Mouse (Mus musculus): ENCODE measurements at regions not wholly inside any gene's neighbourhood (a gene's known extent, or its start where the extent isn't known, plus 50 kb on each side); places are given as distances from the start of the nearest gene placed in this dataset.

DNA sequence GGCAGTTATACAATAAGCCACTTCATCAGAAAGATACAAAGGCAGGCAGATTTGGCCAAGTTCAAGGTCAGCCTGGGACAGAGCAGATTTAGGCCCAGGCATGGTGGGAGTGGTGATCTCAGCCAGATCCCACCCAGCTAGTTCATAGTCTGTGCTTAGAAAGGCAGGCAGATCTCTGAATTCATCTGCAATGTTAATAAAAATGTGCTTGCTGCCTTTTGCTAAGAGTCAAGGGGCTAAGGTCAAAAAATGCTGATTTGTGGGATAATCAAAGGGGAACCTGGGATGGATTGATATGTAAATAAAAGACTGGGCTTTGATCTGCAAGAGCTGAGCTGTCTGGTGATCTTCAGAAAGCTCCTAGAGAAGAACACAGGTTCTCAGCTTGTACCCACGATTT is 109.2 kb upstream of the Creb1 start:
- Histone ChIP-seq H3K27ac (ENCODE audit: insufficient read depth, low read depth, low read length, poor library complexity, severe bottlenecking) (no peak overlapping the region), H3K9ac (ENCODE audit: insufficient read depth, low read depth, low read length, poor library complexity, severe bottlenecking) (no peak overlapping the region), H3K4me3 (ENCODE audit: insufficient read depth in 1 of 2, low read depth in 1 of 2, low read length in 2 of 2, poor library complexity in 1 of 2, severe bottlenecking in 1 of 2) (no peak overlapping the region), H3K9me3 (ENCODE audit: control insufficient read depth, insufficient read depth, low read depth, low read length) (no peaks in the 10 kb centered on the region), H3K4me1 (ENCODE audit: control insufficient read depth in 2 of 2, insufficient read depth in 2 of 2, low read length in 2 of 2, poor library complexity in 1 of 2) (peaks cover 0 to 2% of the 10 kb centered on the region in 2 experiments; a peak in 1 of 4 replicates), H3K36me3 (ENCODE audit: control insufficient read depth, insufficient read depth, low read length, poor library complexity, severe bottlenecking) (no peaks in the 10 kb centered on the region)
- DNase-seq (ENCODE audit: low read depth, low spot score): peak; percentile 36
- in situ Hi-C loops (cut with MboI; ENCODE audit: low sequenced_read_pairs in 2 of 2, unreplicated experiment in 2 of 2): no loop called here
- TF ChIP-seq MAFK (IDR thresholded peaks at IDR 0.05; ENCODE audit: insufficient read depth, low read depth, low read length) (no peak), HCFC1 (IDR thresholded peaks at IDR 0.05; ENCODE audit: borderline replicate concordance, insufficient read depth, low read length) (no peak), ZC3H11A (IDR thresholded peaks at IDR 0.05; ENCODE audit: borderline replicate concordance, low read depth, low read length) (no peak), CHD2 (IDR thresholded peaks at IDR 0.05; ENCODE audit: low read depth, low read length) (no peak), ZNF384 (IDR thresholded peaks at IDR 0.05; ENCODE audit: low read depth, low read length) (no peak)

DNA sequence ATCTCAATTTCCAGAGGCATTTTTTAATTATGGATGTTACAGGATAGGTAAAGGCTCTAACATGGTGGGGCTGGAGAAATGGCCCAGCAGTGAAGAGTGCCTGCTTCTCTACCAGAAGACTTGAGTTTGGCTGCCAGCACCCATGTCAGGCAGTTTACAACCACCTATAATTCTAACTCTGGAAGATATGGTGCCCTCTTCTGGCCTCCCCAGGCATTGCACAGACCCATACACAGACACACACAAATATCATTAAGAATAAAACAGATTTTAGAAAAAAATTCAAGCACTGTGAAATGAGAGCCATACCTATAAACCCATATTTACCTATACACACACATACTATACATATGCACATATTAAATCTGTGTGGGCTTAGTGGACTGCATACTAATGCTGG is 113.9 kb upstream of the Creb1 start:
- Histone ChIP-seq H3K36me3 (ENCODE audit: control insufficient read depth, insufficient read depth, low read length, poor library complexity, severe bottlenecking) (no peaks in the 10 kb centered on the region), H3K4me3 (ENCODE audit: insufficient read depth in 1 of 2, low read depth in 1 of 2, low read length in 2 of 2, poor library complexity in 1 of 2, severe bottlenecking in 1 of 2) (no peak overlapping the region), H3K9me3 (ENCODE audit: control insufficient read depth, insufficient read depth, low read depth, low read length) (no peaks in the 10 kb centered on the region), H3K9ac (ENCODE audit: insufficient read depth, low read depth, low read length, poor library complexity, severe bottlenecking) (no peak overlapping the region), H3K4me1 (ENCODE audit: control insufficient read depth in 2 of 2, insufficient read depth in 2 of 2, low read length in 2 of 2, poor library complexity in 1 of 2) (peaks cover 2 to 4% of the 10 kb centered on the region in 2 experiments; a peak in 2 of 4 replicates), H3K27ac (ENCODE audit: insufficient read depth, low read depth, low read length, poor library complexity, severe bottlenecking) (no peak overlapping the region)
- no peak for DNase-seq (ENCODE audit: low read depth, low spot score)
- in situ Hi-C loops (cut with MboI; ENCODE audit: low sequenced_read_pairs in 2 of 2, unreplicated experiment in 2 of 2): no loop called here
- TF ChIP-seq ZC3H11A (IDR thresholded peaks at IDR 0.05; ENCODE audit: borderline replicate concordance, low read depth, low read length) (no peak), CHD2 (IDR thresholded peaks at IDR 0.05; ENCODE audit: low read depth, low read length) (no peak), ZNF384 (IDR thresholded peaks at IDR 0.05; ENCODE audit: low read depth, low read length) (no peak), HCFC1 (IDR thresholded peaks at IDR 0.05; ENCODE audit: borderline replicate concordance, insufficient read depth, low read length) (no peak)

DNA sequence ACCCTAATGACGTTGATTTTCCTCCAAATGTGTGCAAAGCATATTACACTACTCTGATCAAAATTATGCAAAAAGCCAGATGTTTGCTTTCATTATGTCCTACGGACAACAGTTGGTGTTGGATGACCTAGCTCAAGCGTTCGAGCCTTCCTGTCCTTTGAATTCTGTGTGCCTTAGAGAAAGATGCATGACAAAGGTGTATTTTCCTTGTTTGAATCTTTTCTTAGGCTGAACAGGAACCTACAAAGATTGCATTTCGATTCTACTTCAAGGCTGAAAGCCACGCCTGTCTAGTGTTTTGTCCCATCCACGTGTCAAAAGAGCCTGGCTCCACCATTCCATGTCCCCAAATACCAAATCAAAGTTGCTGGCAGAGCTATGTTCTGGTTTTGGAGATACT is 116.5 kb upstream of the Creb1 start:
- DNase-seq (ENCODE audit: low read depth, low spot score): no peak
- in situ Hi-C loops (cut with MboI; ENCODE audit: low sequenced_read_pairs in 2 of 2, unreplicated experiment in 2 of 2): no loop called here

DNA sequence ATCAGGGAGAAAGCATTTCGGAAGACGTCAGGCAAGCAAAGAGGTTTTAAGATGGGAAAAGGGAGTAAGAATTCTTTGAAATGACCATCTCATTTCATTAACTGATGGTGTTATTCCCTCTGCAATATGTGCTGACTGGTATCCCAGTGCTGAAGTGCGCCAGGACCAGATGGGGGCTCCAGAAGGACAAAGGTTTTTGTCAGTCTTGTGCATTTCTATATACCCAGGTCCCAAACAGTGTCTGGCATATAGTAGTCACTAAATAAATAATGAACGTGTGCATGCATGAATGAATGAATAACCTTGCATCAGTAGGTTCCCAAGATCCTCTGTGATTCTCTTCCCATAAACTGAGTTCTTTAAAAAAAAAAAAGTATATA is 119.3 kb upstream of the Creb1 start:
- H3K9ac ChIP-seq (ENCODE audit: insufficient read depth, low read depth, low read length, poor library complexity, severe bottlenecking): no peak overlapping the region
- no peaks in the 10 kb centered on the region for H3K36me3 ChIP-seq (ENCODE audit: control insufficient read depth, insufficient read depth, low read length, poor library complexity, severe bottlenecking)
- H3K9me3 ChIP-seq (ENCODE audit: control insufficient read depth, insufficient read depth, low read depth, low read length): no peaks in the 10 kb centered on the region
- no peak overlapping the region for H3K4me3 ChIP-seq (ENCODE audit: insufficient read depth in 1 of 2, low read depth in 1 of 2, low read length in 2 of 2, poor library complexity in 1 of 2, severe bottlenecking in 1 of 2)
- H3K4me1 ChIP-seq (ENCODE audit: control insufficient read depth in 2 of 2, insufficient read depth in 2 of 2, low read length in 2 of 2, poor library complexity in 1 of 2): peaks cover 0 to 4% of the 10 kb centered on the region in 2 experiments; a peak in 1 of 4 replicates
- in situ Hi-C loops (cut with MboI; ENCODE audit: low sequenced_read_pairs in 2 of 2, unreplicated experiment in 2 of 2): no loop called here
- H3K27ac ChIP-seq (ENCODE audit: insufficient read depth, low read depth, low read length, poor library complexity, severe bottlenecking): no peak overlapping the region
- TF ChIP-seq CHD2 (IDR thresholded peaks at IDR 0.05; ENCODE audit: low read depth, low read length) (no peak), ZNF384 (IDR thresholded peaks at IDR 0.05; ENCODE audit: low read depth, low read length) (no peak)
- DNase-seq (ENCODE audit: low read depth, low spot score): no peak

More for the DNA sequence above, 116.5 kb upstream of the Creb1 start:
- H3K9me3 ChIP-seq (ENCODE audit: control insufficient read depth, insufficient read depth, low read depth, low read length): no peaks in the 10 kb centered on the region
- no peak overlapping the region for H3K27ac ChIP-seq (ENCODE audit: insufficient read depth, low read depth, low read length, poor library complexity, severe bottlenecking)
- H3K4me1 ChIP-seq (ENCODE audit: control insufficient read depth in 2 of 2, insufficient read depth in 2 of 2, low read length in 2 of 2, poor library complexity in 1 of 2): peaks cover 0 to 4% of the 10 kb centered on the region in 2 experiments; a peak in 1 of 4 replicates
- no peaks in the 10 kb centered on the region for H3K36me3 ChIP-seq (ENCODE audit: control insufficient read depth, insufficient read depth, low read length, poor library complexity, severe bottlenecking)
- TF ChIP-seq CHD2 (IDR thresholded peaks at IDR 0.05; ENCODE audit: low read depth, low read length) (no peak), HCFC1 (IDR thresholded peaks at IDR 0.05; ENCODE audit: borderline replicate concordance, insufficient read depth, low read length) (no peak), ZNF384 (IDR thresholded peaks at IDR 0.05; ENCODE audit: low read depth, low read length) (no peak)
- H3K4me3 ChIP-seq (ENCODE audit: insufficient read depth in 1 of 2, low read depth in 1 of 2, low read length in 2 of 2, poor library complexity in 1 of 2, severe bottlenecking in 1 of 2): no peak overlapping the region
- H3K9ac ChIP-seq (ENCODE audit: insufficient read depth, low read depth, low read length, poor library complexity, severe bottlenecking): no peak overlapping the region

DNA sequence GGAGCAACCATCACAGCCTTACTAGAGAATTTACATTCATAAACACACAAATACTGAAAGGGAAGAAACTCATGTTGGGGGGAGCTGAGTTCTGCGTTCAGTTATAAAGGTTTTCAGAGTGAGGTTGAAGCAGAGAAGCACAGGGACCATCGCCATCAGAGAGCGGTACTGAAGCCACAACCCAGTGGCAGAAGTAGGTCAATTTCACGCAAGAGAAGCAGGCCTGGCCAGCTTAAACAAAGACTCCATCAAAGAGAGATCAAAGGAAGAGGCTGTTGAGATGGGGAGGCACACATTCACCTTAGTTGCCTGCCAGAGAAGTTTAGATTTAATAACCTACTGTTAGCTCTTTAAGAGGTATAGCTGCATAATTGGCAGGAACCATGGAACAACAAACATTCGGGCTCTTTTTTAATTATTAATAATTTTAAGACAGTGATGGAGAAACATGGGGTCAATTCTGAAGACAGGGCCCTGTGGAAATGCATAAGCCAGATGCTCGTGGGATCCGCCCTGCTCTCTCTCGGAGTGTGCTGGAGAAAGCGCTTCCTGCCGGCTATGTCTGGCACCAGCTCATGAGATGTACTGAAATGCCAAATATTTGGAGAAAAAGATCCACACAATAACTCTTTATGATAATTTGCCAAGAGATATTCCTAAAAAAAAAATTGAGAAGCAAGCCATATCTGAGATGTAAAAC is 119.8 kb upstream of the Creb1 start:
- in situ Hi-C loops (cut with MboI; ENCODE audit: low sequenced_read_pairs in 2 of 2, unreplicated experiment in 2 of 2): no loop called here
- H3K4me1 ChIP-seq (ENCODE audit: control insufficient read depth in 2 of 2, insufficient read depth in 2 of 2, low read length in 2 of 2, poor library complexity in 1 of 2): peaks cover 0 to 4% of the 10 kb centered on the region in 2 experiments; a peak in 1 of 4 replicates
- H3K4me3 ChIP-seq (ENCODE audit: insufficient read depth in 1 of 2, low read depth in 1 of 2, low read length in 2 of 2, poor library complexity in 1 of 2, severe bottlenecking in 1 of 2): no peak overlapping the region
- H3K36me3 ChIP-seq (ENCODE audit: control insufficient read depth, insufficient read depth, low read length, poor library complexity, severe bottlenecking): no peaks in the 10 kb centered on the region
- no peak overlapping the region for H3K27ac ChIP-seq (ENCODE audit: insufficient read depth, low read depth, low read length, poor library complexity, severe bottlenecking)
- no peak for TF ChIP-seq ZC3H11A (IDR thresholded peaks at IDR 0.05; ENCODE audit: borderline replicate concordance, low read depth, low read length)
- no peak for TF ChIP-seq CHD2 (IDR thresholded peaks at IDR 0.05; ENCODE audit: low read depth, low read length)
- no peaks in the 10 kb centered on the region for H3K9me3 ChIP-seq (ENCODE audit: control insufficient read depth, insufficient read depth, low read depth, low read length)
- DNase-seq (ENCODE audit: low read depth, low spot score): no peak
- H3K9ac ChIP-seq (ENCODE audit: insufficient read depth, low read depth, low read length, poor library complexity, severe bottlenecking): no peak overlapping the region
